Mouse (Mus musculus) brain, embryonic 14.5 days (tissue): ENCODE measurements around the gene Afg1l.

Experiments
- CTCF ChIP-seq: fragments of 200-500 bp; IDR thresholded peaks from 2 replicates; pipeline ENCODE4 v1.5.1; 2012; ENCODE audit warnings: inconsistent platforms, mild to moderate bottlenecking, moderate library complexity, borderline replicate concordance; ENCODE audit not compliant: insufficient read depth, insufficient read length; ENCODE audit errors: extremely low read depth
- POLR2A ChIP-seq: fragments of 200-500 bp; IDR thresholded peaks from 2 replicates; pipeline ENCODE4 v1.6.1; 2012; ENCODE audit warnings: mild to moderate bottlenecking, inconsistent platforms, borderline replicate concordance; ENCODE audit not compliant: poor library complexity, insufficient read depth, insufficient read length, severe bottlenecking; ENCODE audit errors: extremely low read depth

DNA sequence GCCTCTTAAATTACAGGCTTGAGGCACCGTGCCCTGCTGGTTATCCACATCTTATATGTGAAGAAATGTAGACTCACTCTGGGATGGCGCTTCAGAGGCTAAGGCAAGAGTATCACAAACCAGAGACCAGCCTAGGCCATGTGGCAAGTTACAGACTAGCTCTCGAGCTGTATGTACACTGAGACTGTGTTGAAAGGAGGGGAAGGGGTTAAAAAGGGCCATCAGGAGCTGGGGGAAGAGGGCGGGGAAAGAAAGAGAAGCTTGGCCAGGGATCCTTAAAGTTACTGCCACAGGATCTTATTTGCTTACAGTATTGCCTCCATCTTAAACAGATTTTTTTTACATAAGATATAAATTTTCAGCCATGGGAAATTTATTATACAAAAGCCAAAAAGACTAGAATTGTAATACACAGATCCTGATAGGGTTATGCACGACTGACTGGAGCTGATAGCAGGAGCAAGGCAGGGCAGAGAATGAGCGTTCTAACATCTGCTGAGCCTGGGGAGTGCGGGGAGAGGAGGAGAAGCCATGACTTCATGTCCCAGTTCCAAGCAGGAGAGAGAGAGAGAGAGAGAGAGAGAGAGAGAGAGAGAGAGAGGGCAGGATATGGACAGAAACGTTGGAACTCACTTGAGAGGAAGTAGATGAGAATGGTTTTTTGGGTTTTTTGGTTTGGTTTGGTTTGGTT is 10.4 kb upstream of the Afg1l start:
- TF ChIP-seq POLR2A (no peak), CTCF (no peak)
